Mouse (Mus musculus) embryonic facial prominence, embryonic 11.5 days (tissue): ENCODE results near the gene Tubb2a. TPM values are rescaled to one million over a fixed set of nuclear protein-coding genes. Genes with fewer than 3 reads are reported as not detected.

ENCODE experiments used
- ATAC-seq: fragments of 200-750 bp; cut with Nextera tagmentation; replicated peaks from 2 replicates; pipeline ENCODE4 v1.8.0; 2017; ENCODE audit warnings: low read depth; ENCODE audit not compliant: insufficient number of reproducible peaks, low FRiP score, low TSS enrichment
- DNase-seq: peaks from one replicate; pipeline ENCODE4 v3.0.0-alpha.2; 2015; ENCODE audit warnings: low spot score
- H3K27ac ChIP-seq: fragments of 300-500 bp; sonication (generic); replicated peaks from 2 replicates; pipeline ENCODE4 v1.5.1; 2014; ENCODE audit warnings: mild to moderate bottlenecking, low read depth, low read length, control low read depth
- H3K27me3 ChIP-seq: fragments of 300-500 bp; sonication (generic); 2 replicates; pipeline ENCODE4 v1.6.1; 2014; ENCODE audit warnings: mild to moderate bottlenecking, low read length, moderate library complexity, mixed read lengths; ENCODE audit not compliant: control insufficient read depth, insufficient read depth
- H3K36me3 ChIP-seq: fragments of 300-500 bp; sonication (generic); replicated peaks from 2 replicates; pipeline ENCODE4 v1.6.1; 2014; ENCODE audit warnings: low read depth, mild to moderate bottlenecking, low read length, moderate library complexity, mixed read lengths; ENCODE audit not compliant: control insufficient read depth, insufficient read depth
- H3K4me1 ChIP-seq: fragments of 300-500 bp; sonication (generic); 2 replicates; pipeline ENCODE4 v1.6.1; 2014; ENCODE audit warnings: low read length, mixed read lengths; ENCODE audit not compliant: control insufficient read depth, insufficient read depth
- H3K4me2 ChIP-seq: fragments of 300-500 bp; sonication (generic); 2 replicates; pipeline ENCODE4 v1.6.1; 2014; ENCODE audit warnings: low read depth, mild to moderate bottlenecking, control low read depth, low read length, moderate library complexity
- H3K4me3 ChIP-seq: fragments of 300-500 bp; sonication (generic); 2 replicates; pipeline ENCODE4 v1.5.1; 2014; ENCODE audit warnings: low read depth, low read length, control low read depth
- H3K9ac ChIP-seq: fragments of 300-500 bp; sonication (generic); replicated peaks from 2 replicates; pipeline ENCODE4 v1.6.1; 2014; ENCODE audit warnings: mild to moderate bottlenecking, control low read depth, low read length
- H3K9me3 ChIP-seq: fragments of 300-500 bp; sonication (generic); replicated peaks from 2 replicates; pipeline ENCODE4 v1.6.1; 2016; ENCODE audit warnings: mild to moderate bottlenecking, low read length, inconsistent platforms, mixed read lengths; ENCODE audit not compliant: control insufficient read depth
- WGBS: fragments of 180-500 bp; shearing (Covaris S2); extraction: QIAGEN DNeasy Blood & Tissue Kit; methylation state at CpG from one replicate; pipeline ENCODE4 v1.1.7; 2014; 5-methylcytosine and 5-hydroxymethylcytosine counted together
- polyA plus RNA-seq: library from polyadenylated mRNA; unstranded; fragments of >200 nt; fragmentation: Nextera tagmentation; extraction: Ambion mirVana; gene quantifications from 2 replicates; pipeline ENCODE4 v1.2.1, GENCODE M21; 2014

Gene Tubb2a
- polyA plus RNA-seq, 1 experiment from 2014 or later: 115 TPM

DNA sequence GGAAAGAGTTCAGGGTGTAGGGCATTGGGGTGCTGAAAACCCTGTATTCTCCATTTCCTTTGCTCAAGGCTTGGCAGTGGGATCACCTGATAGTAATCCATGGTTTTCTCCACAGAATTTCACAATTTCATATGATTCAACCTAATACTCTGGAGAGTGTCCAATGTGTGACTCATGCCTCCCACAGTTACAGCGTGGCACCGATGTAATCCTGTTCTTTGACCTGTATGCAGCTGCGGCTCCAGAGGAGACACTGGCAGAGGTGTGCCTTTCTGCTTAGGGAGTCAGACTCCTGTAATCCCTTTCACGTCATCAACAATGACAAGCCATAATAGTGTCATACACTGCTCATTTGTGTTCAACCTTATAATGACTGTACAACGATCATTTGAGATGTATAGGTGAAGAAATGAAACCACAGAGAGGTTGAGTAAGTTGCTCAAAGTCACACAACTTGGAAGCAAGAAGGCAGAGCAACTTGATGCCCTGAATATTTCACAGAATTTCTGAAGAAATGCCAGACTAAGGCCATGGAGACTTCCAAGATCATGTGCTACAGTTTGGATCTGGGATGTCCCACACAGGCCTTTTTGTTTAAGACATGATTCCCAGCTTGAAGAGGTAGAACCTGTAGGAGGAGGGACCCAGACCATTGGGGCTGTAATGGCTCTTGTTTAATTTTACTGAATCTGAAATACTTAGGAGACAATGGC is 34.7 kb upstream of the Tubb2a start:
- no peaks in the 10 kb centered on the region for H3K27me3 ChIP-seq
- no peak overlapping the region for H3K9ac ChIP-seq
- H3K4me1 ChIP-seq: no peaks in the 10 kb centered on the region
- no peak for DNase-seq
- 89% methylated on average over 5 of the region's 5 CpGs for WGBS
- H3K4me3 ChIP-seq: no peak overlapping the region
- no peak overlapping the region for H3K27ac ChIP-seq
- no peaks in the 10 kb centered on the region for H3K9me3 ChIP-seq
- no peak for ATAC-seq
- H3K4me2 ChIP-seq: no peak overlapping the region
- no peaks in the 10 kb centered on the region for H3K36me3 ChIP-seq

DNA sequence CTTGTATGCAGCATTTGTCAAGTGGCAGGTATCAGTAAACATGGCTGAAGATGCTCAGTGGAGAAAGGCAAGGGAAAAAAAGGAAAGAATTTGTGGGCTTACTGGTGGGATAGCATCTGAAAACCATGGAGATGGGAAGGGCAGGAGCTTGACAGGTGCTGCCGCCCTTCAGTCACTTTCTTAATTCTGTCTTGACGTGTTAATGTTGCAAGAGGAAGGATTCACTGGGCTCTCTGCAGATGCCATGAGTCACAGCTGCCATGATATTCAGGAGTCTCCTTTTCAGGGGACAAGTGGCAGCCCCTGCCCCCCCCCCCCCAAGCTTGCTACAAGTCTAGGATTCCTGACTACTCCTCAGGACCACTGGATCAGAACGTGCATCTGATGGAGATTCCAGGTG is 34.1 kb upstream of the Tubb2a start:
- Histone ChIP-seq H3K9me3 (no peaks in the 10 kb centered on the region), H3K4me1 (no peaks in the 10 kb centered on the region), H3K27ac (no peak overlapping the region), H3K27me3 (no peaks in the 10 kb centered on the region), H3K9ac (no peak overlapping the region), H3K4me2 (no peak overlapping the region), H3K4me3 (no peak overlapping the region), H3K36me3 (no peaks in the 10 kb centered on the region)
- ATAC-seq: no peak
- WGBS: 94% methylated on average over 3 of the region's 3 CpGs
- DNase-seq: no peak

DNA sequence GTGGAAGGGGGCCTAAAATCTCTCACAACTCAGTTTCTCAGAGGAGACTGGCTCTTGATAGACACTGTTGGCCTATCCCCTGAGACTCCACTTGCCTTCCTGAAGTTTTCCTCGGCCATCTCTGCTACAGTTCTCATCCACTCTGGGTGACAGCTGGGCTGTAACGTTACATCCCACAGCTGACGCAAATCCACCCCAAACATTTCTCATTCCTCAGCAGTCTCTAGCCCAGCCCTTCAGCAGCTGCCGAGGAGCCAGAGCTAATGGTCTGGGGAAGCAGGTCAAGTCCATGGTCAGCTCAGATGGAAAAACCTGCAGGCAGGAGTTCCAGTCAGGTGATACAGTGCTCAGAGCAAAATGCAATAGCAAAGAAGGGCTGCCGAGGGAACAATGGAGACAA is 33.2 kb upstream of the Tubb2a start:
- Histone ChIP-seq H3K4me2 (no peak overlapping the region), H3K4me1 (no peaks in the 10 kb centered on the region), H3K27ac (no peak overlapping the region), H3K27me3 (no peaks in the 10 kb centered on the region), H3K9ac (no peak overlapping the region), H3K4me3 (no peak overlapping the region), H3K9me3 (no peaks in the 10 kb centered on the region), H3K36me3 (no peaks in the 10 kb centered on the region)
- no peak for ATAC-seq
- 65% methylated on average over 5 of the region's 5 CpGs for WGBS
- no peak for DNase-seq

DNA sequence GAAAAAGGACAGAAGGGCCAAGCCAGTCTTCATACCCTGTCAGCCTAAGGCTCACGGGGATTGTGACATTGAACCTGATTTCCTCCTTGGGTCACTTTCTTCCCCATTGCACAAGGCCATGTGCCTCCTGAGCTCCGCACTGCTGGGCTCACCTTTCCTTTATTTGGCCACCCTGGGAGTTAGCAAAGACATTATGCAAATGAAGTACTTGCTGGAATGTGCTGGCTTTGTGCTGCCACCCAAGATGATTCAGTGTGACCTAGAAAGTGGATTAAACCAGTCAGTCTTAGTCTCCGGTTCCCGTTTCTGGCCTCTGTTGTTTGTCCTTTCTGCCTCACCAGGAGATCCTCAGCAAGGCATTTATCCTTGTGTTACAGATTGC is 31.9 kb upstream of the Tubb2a start:
- H3K27ac ChIP-seq: no peak overlapping the region
- H3K4me1 ChIP-seq: no peaks in the 10 kb centered on the region
- H3K9me3 ChIP-seq: no peaks in the 10 kb centered on the region
- peak; percentile 14 for DNase-seq
- no peaks in the 10 kb centered on the region for H3K27me3 ChIP-seq
- H3K4me2 ChIP-seq: no peak overlapping the region
- WGBS: 37% methylated on average over 4 of the region's 4 CpGs
- no peaks in the 10 kb centered on the region for H3K36me3 ChIP-seq
- no peak overlapping the region for H3K9ac ChIP-seq
- ATAC-seq: no peak
- no peak overlapping the region for H3K4me3 ChIP-seq

DNA sequence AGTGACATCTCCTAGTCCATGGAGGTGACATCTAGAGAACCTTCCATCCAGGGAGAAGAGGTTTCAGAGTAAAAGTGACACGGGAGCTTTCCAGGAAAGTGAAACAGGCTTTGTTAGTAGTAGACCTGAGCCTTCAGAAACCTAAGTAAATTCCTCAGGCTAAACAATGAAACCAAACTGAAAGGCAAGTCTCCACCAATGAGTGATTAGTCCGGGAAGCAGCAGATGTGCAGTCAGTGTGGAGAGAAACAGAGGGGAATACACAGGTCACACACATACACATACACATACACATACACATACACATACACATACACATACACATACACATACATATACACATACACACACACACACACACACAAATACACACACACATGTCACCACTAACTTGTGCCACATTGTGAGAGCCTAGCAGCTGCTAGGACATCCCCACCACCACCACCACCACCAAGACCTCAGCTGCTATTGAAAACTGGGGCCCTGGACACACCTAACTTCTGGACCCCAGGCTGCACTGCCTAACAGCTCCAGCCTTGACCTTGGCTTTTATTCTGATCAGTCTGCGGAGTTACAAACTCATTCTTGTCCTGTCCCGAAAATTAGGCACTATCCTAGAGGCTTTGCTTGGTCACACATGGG is 31.3 kb upstream of the Tubb2a start:
- no peak overlapping the region for H3K9ac ChIP-seq
- H3K4me3 ChIP-seq: no peak overlapping the region
- no peaks in the 10 kb centered on the region for H3K9me3 ChIP-seq
- H3K4me2 ChIP-seq: no peak overlapping the region
- DNase-seq (no peak), ATAC-seq (no peak)
- H3K36me3 ChIP-seq: no peaks in the 10 kb centered on the region
- WGBS: 76% methylated on average over 4 of the region's 4 CpGs
- no peaks in the 10 kb centered on the region for H3K4me1 ChIP-seq
- no peaks in the 10 kb centered on the region for H3K27me3 ChIP-seq
- no peak overlapping the region for H3K27ac ChIP-seq

DNA sequence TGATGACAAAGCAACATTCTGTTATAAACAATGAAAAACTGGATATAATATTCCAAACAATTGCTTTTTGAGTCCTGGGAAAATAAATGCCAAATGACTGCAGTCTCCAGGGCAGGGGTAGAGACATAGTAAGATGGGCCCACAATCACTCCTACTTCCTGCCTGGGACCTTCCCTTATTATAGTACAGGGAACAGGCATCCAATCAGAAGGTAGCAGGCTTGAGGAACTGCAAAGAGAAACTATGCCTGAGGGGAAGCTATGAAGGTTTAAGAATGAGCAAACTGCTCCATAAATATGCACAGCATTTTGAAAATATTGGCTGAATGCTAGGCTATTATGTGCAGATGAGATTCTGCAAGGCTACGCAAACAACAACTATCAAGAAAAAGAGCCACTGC is 29.2 kb upstream of the Tubb2a start:
- WGBS: 100% methylated on average over 1 of the region's 1 CpGs
- no peaks in the 10 kb centered on the region for H3K27me3 ChIP-seq
- no peak overlapping the region for H3K4me2 ChIP-seq
- H3K9ac ChIP-seq: no peak overlapping the region
- no peak overlapping the region for H3K27ac ChIP-seq
- no peak overlapping the region for H3K4me3 ChIP-seq
- no peaks in the 10 kb centered on the region for H3K9me3 ChIP-seq
- H3K36me3 ChIP-seq: no peaks in the 10 kb centered on the region
- no peak for DNase-seq
- no peaks in the 10 kb centered on the region for H3K4me1 ChIP-seq
- ATAC-seq: no peak

DNA sequence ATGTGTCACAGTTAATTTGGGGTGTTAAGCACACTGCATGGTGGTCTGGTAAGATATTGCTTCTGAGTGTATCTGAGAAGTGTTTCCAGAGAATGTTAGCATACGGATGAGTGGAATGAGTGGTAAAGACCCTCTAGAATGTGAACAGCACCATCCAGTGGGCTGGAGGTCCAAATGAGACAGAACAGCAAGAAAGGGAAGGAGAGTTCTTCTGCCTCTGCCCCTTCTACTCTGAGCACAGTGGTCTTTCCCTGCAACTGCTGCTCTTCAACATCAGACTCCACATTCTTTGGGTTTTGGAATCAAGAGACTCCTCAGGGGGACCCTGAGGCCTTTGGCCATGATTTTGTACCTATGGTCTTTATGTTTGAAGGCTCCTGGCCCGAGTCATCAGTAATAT is 28.4 kb upstream of the Tubb2a start:
- Histone ChIP-seq H3K27me3 (no peaks in the 10 kb centered on the region), H3K36me3 (no peaks in the 10 kb centered on the region), H3K4me3 (no peak overlapping the region), H3K4me1 (no peaks in the 10 kb centered on the region), H3K4me2 (no peak overlapping the region), H3K9me3 (no peaks in the 10 kb centered on the region), H3K27ac (no peak overlapping the region), H3K9ac (no peak overlapping the region)
- DNase-seq (no peak), ATAC-seq (no peak)
- WGBS: 80% methylated on average over 2 of the region's 2 CpGs

DNA sequence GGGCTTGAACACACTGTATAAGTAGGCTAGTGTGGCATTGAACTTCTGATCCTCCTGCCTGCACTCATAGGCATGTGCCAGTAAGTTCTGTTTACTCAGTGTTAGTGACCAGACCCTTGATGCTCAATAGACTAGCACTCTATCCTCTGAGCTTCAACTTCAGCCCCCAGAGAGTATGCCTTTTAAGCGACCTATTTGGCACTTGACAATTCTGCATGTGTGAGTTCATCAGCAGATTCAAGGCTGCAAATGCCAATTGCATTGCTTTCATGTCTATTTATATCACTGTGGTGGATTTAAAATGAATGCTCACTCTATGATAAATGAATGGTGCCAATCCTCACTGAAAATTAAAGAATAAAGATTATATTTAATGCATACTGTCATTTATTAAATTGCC is 27.6 kb upstream of the Tubb2a start:
- no peak for DNase-seq
- WGBS: 72% methylated on average over 1 of the region's 1 CpGs
- no peaks in the 10 kb centered on the region for H3K36me3 ChIP-seq
- no peaks in the 10 kb centered on the region for H3K9me3 ChIP-seq
- no peak overlapping the region for H3K4me3 ChIP-seq
- no peak overlapping the region for H3K4me2 ChIP-seq
- ATAC-seq: no peak
- no peak overlapping the region for H3K9ac ChIP-seq
- H3K27ac ChIP-seq: no peak overlapping the region
- no peaks in the 10 kb centered on the region for H3K27me3 ChIP-seq
- no peaks in the 10 kb centered on the region for H3K4me1 ChIP-seq
